Comparison of ENCODE assay signal across 8 mouse cellular contexts in genomic region chr10:83184480-83185069, GRCm38 (mm10).
A peak's percentile ranks its signal among the peaks of the same experiment; 100 is the strongest.
DNase-seq lines count a peak whose midpoint lies in the region; ATAC-seq and TF ChIP-seq lines count a peak whose summit lies in the region.

No protein-coding gene starts in this region.

- no peak for TF ChIP-seq CTCF in Patski (IDR thresholded peaks at IDR 0.05)

- no peak for DNase-seq in Patski (ENCODE audit: low read depth, low spot score)
- peak; percentile 61 to 73 for DNase-seq in cerebellum, postnatal 25 days
- DNase-seq in kidney, adult 8-10 months = peak; percentile 38 to 59
- DNase-seq in spleen, postnatal 4 days (ENCODE audit: low spot score in 2 of 2) = no peak
- DNase-seq in retina, embryonic 14.5 days (ENCODE audit: low spot score) = no peak

- no peak overlapping the region for H3K4me2 ChIP-seq in intestine, embryonic 15.5 days (replicated peaks)
- H3K4me2 ChIP-seq in intestine, embryonic 16.5 days (ENCODE audit: low read depth, low read length) = no peak overlapping the region

- no peaks in the 10 kb centered on the region for H3K36me3 ChIP-seq in intestine, embryonic 15.5 days
- H3K36me3 ChIP-seq in intestine, embryonic 16.5 days (ENCODE audit: control insufficient read depth, insufficient read depth, low read length) = no peaks in the 10 kb centered on the region

- no peak overlapping the region for H3K27ac ChIP-seq in intestine, embryonic 15.5 days
- no peak overlapping the region for H3K27ac ChIP-seq in intestine, embryonic 16.5 days (ENCODE audit: low read length)

- no peak overlapping the region for H3K9ac ChIP-seq in intestine, embryonic 15.5 days
- H3K9ac ChIP-seq in intestine, embryonic 16.5 days (ENCODE audit: low read depth, low read length) = no peak overlapping the region

- H3K27me3 ChIP-seq in intestine, embryonic 15.5 days (replicated peaks) = no peaks in the 10 kb centered on the region
- H3K27me3 ChIP-seq in intestine, embryonic 16.5 days (replicated peaks; ENCODE audit: control insufficient read depth, insufficient read depth, low read length) = no peaks in the 10 kb centered on the region
- no peaks in the 10 kb centered on the region for H3K27me3 ChIP-seq in Patski

- no peaks in the 10 kb centered on the region for H3K9me3 ChIP-seq in intestine, embryonic 15.5 days
- H3K9me3 ChIP-seq in intestine, embryonic 16.5 days (ENCODE audit: control insufficient read depth, low read length) = peaks cover under 1% of the 10 kb centered on the region; the same call in 1 of the 2 replicates

- peaks cover 4% of the 10 kb centered on the region; the same call in 1 of the 2 replicates for H3K4me1 ChIP-seq in intestine, embryonic 15.5 days (replicated peaks)
- 0 out of 2 replicates have a peak, but pooled peaks cover 6% of the 10 kb centered on the region for H3K4me1 ChIP-seq in intestine, embryonic 16.5 days (ENCODE audit: control insufficient read depth, insufficient read depth, low read length)

- POLR2A ChIA-PET in Patski (lab: Charles Lee) = no interaction called here

- in situ Hi-C loops in Patski (cut with MboI; ENCODE audit: low pct_unique_long_range_greater_than_20kb) = no loop called here

- 58% methylated on average over 7 of the region's 7 CpGs for WGBS in intestine, embryonic 15.5 days
- WGBS in intestine, embryonic 16.5 days = 64% methylated on average over 7 of the region's 7 CpGs

- CTCF ChIA-PET in Patski (lab: Charles Lee) = no interaction called here

- no peak overlapping the region for H3K4me3 ChIP-seq in intestine, embryonic 15.5 days (replicated peaks)
- H3K4me3 ChIP-seq in intestine, embryonic 16.5 days (ENCODE audit: low read length) = no peak overlapping the region

- 0 out of 2 replicates have a peak, but pooled peaks have one; percentile 30 for ATAC-seq in intestine, embryonic 15.5 days
- ATAC-seq in intestine, embryonic 16.5 days = no peak
- peak; percentile 20 for ATAC-seq in Patski
- peak; percentile 58 for ATAC-seq in megakaryocyte, adult 5-6 weeks (ENCODE audit: poor library complexity, severe bottlenecking)

Comparison
In these comparisons a context has a peak if more than half of its experiments do, and no peak if none do; other contexts are left out.
1. DNase-seq: peak in cerebellum, postnatal 25 days (2 of 2) and kidney, adult 8-10 months (2 of 2); none in Patski (single experiment), spleen, postnatal 4 days (0 of 2) and retina, embryonic 14.5 days (single experiment).